Mouse (Mus musculus) lung, postnatal 0 days (tissue): ENCODE results near the gene Iqsec1.

Experiments
- CTCF ChIP-seq: IDR thresholded peaks from 2 replicates; pipeline ENCODE4 v1.5.1; 2016; ENCODE audit warnings: antibody characterized with exemption, mild to moderate bottlenecking
- EP300 ChIP-seq: IDR thresholded peaks from 2 replicates; pipeline ENCODE4 v1.6.1; 2016; ENCODE audit warnings: antibody characterized with exemption, mild to moderate bottlenecking, control low read depth

- TF ChIP-seq EP300 (no peak), CTCF (no peak)
Measured at GRCm38 (mm10) chr6:90798201-90798600, 190.3 kb downstream of the Iqsec1 start.
